Mouse (Mus musculus): ENCODE data around the gene Itga9.

The Itga9 gene

GRCm38 (mm10) chr9:118768596-118768995 lies 162.1 kb downstream of the Itga9 start:
- DNase-seq (ENCODE audit: low read depth), result no peak

- no peak for DNase-seq (ENCODE audit: low read depth)
Observed at GRCm38 (mm10) chr9:118770366-118770765, 163.9 kb downstream of the Itga9 start.

GRCm38 (mm10) chr9:118774676-118775075 lies 168.2 kb downstream of the Itga9 start:
- no peak for DNase-seq (ENCODE audit: low read depth)

DNA sequence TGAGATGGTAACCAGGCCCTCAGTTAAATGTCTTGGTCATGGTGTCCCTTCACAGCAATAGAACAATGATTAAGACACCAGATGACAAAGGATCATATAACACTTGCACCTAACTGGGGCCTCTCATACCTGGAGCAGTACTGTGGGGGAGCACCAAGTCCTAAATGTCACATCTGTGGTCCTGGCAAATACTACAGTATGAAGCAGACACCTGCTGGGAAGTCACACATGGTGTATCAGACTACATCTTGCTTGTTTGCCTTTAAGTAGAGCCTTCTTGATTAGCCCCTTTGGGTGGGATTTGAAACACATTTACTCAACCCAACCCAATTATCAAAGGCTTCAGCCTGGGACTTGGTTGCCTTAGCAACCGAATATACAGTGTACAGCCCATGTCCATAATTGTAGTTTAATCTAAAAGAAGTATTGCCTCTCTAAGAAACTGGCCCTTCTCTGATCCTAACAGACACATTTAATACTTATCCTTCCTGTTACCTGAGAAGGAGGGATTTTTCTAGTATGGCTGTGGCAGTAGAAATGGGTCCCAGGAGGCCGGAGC lies 170.5 kb downstream of the Itga9 start:
- no peak for DNase-seq (ENCODE audit: low read depth)

- DNase-seq (ENCODE audit: low read depth), result no peak
Observed at GRCm38 (mm10) chr9:118778596-118778995, 172.1 kb downstream of the Itga9 start.

GRCm38 (mm10) chr9:118784621-118785020 lies 178.1 kb downstream of the Itga9 start:
- no peak for DNase-seq (ENCODE audit: low read depth)

DNA sequence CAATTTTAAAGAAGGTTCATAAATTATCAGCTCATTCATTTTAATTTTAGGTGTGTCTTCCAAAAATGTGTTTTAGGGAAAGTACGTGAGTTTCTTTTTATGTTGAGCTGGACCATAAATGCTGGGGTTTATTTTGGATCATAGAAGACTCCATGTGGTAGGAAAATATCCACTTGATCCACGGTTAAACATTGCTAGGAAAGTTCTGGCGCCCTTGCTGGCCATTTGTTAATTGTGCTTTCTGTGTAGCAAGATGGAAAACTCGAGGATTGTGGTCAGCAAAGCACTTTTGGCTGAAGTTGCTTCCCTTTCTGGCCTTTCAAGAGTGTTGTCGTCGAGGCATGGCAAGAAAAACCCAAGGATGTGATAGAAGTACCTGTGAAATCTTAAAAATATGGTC lies 179.3 kb downstream of the Itga9 start:
- DNase-seq (ENCODE audit: low read depth), result no peak

- no peak for DNase-seq (ENCODE audit: low read depth)
Observed at GRCm38 (mm10) chr9:118788869-118789281, 182.4 kb downstream of the Itga9 start.

GRCm38 (mm10) chr9:118791231-118791630 lies 184.7 kb downstream of the Itga9 start:
- no peak for DNase-seq (ENCODE audit: low read depth)

DNA sequence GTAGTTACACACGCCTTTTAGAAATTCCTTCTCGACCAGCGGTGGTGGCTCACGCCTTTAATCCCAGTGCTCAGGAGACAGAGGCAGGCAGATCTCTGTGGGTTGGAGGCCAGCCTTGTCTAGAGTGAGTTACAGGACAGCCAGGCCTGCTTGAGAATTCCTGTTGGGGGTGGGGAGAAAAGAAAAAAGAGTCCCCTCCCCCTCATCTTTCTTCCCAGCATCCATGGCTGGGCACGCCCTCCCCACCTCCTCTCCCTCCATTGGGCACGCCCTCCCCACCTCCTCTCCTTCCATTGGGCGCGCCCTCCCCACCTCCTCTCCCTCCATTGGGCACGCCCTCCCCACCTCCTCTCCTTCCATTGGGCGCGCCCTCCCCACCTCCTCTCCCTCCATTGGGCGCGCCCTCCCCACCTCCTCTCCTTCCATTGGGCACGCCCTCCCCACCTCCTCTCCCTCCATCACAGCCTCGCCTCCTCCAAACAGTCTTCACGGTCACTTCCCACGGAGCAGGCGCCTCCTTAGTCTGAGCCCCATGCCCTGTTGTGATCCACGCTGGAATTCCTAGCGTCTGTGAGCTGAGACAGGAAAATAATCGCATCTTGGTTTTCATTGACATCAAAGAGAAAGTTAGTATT lies 186.8 kb downstream of the Itga9 start:
- no peak for DNase-seq (ENCODE audit: low read depth)

DNA sequence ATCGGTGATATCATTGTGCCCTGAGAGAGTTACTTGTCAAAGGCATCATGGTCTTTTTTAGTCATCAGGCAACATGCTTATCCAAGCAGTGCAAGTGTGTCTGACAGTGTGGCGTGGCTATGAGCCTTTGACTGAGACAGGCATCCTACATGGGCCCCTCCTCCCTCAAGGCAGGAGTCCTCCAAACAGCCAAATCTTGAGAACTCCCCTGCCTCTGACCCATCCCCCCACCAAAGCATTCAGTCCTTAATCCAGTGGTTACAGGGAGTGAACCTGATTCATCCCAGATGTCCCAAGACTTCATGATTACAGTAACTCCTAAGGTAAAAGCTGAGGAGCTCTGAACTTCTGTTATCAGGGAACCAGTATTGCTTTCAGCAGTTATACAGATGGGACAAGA lies 188.2 kb downstream of the Itga9 start:
- no peak for DNase-seq (ENCODE audit: low read depth)

DNA sequence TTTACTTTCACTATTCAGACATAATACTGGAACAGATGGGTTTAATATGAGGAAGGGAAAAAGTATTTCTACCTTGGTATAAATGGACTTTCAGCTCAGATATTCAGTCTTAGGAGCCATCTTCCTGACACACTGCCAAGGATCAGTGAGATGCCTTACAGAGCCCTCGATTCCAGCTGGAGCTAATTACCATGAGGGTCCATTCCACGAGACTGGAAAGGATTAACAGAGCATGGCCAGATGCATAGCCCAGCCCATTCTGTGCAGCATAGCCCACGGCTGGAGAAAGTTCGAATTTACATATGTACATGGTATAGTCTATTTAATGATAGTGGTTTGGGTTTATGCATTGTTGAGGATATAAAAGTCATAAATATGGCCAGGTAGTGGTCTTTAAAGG lies 188.8 kb downstream of the Itga9 start:
- DNase-seq (ENCODE audit: low read depth), result no peak

DNA sequence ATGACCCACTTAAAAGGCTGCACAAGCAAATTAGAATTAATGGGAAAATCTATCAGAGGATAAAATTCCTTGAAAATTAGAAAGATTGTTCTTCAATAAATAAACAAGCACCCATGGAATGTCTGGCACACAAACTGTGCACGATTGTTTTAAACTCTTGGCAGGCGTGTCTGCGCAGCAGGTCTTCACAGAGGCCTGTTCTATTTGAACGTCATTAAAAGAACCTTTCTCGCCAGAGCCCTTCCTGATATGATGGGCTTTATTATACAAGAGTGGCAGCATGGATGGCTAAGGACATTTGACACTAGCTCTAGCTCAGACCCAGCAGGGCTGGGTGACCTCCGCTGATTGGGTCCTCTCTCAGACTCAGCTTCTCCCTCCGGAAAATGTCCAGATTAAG lies 192.6 kb downstream of the Itga9 start:
- DNase-seq (ENCODE audit: low read depth), result no peak

DNA sequence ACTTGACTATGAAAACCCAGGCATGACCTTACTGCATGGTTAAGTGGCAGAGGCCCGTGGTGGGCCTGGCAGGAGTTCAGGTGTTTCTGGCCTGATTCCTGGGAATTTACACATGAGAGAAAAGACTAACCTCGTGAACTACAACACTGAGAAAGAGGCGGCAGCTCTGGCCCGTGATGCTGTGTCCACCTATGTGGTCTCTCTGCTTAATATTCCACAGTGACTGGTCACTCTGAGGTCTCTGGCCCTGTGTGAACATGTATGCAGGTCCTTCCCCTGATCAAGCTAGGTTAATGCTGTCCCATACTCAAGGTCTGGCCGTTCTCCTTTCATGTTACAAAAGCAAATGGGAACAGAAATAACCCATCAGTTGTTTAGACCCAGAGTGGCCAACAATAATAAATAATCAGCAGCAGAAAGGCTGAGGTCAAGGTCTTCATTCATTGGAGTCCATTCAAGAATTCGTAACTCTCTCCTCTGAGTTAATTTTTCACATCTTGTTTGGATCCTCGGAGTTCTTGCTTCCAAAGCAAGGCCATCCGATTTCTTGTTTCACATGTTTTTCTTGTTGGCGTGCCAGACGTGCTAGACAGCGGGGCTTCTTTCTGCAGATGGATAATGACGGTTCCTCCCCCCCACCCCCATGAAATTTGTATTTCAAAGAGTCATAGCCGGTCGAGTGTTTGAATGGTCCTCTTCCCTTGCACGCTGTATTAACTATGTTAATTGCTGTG lies 194.9 kb downstream of the Itga9 start:
- DNase-seq (ENCODE audit: low read depth), result no peak

- DNase-seq (ENCODE audit: low read depth), result no peak
Observed at GRCm38 (mm10) chr9:118801910-118802287, 195.4 kb downstream of the Itga9 start.

DNA sequence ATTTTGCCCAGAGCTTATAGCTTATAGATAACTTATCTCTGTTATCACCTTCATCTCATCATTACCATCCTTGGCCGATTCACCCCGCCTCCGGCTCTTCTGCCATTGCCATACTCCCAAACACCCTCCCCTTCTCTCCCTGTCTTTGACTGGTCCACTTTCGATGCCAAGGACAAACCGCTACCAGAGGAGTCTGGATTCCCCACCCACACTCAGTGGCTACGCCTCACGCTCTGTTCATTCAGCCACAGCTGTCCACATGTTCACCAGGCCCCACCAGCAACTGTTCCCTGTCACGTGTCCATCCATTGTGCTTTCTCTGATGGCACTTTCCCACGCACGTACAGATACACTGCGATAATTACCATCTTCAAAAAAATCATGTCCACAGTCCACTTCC lies 195.9 kb downstream of the Itga9 start:
- DNase-seq (ENCODE audit: low read depth), result no peak

- DNase-seq (ENCODE audit: low read depth), result no peak
Observed at GRCm38 (mm10) chr9:118805740-118806139, 199.2 kb downstream of the Itga9 start.

DNA sequence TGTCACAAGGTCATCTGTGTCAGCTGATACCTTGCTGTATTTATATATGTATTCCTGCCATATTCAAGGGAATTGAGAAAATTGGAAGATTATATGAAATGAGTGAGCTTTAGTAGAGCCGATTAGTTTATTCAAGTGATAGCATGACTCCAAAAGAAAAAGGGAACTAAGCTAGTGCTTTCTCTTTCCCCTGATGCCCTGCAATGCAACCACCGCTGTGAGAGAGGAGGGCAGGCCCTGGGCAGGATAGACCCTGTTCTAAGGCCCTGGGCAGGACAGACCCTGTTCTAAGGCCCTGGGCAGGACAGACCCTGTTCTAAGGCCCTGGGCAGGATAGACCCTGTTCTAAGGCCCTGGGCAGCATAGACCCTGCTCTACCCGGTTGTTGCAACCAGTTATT lies 201.2 kb downstream of the Itga9 start:
- no peak for DNase-seq (ENCODE audit: low read depth)

DNA sequence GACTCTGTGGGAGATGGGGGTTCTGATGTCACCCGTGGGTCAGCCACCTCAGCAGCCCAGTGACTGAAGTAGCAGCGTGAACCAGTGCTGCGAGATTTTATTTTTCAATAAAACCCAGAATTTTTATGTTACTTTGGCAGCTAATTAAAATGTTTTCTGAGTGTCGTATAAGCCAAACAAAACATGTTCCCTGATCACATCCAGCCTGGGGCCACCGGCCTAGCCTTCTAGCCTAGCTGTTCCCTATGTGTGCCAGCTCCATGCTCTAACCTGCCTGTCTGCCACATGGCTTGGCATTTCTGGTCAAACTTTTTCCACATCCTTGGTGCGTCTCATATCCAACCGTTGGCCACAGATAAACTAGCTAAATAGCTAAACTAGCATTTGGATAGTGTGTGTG lies 205.7 kb downstream of the Itga9 start:
- no peak for DNase-seq (ENCODE audit: low read depth)

DNA sequence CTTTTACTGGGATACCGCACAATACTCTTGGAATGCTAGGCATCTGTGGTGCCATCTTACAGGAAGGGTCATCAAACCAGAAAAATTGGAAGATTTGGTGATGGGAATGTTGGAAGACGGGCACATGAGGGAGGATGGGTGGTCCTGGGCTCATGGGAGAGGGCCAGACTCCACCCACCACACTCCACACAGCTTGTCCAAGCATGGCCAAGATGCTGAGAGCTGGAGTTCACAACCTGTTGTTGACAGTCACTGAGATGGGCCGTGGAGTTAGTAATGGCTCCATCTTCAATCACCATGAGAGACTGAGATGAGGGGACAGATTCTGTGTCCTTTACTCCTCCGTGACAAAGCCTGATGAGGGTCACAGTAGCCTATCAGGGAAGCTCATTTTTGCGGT lies 207.0 kb downstream of the Itga9 start:
- DNase-seq (ENCODE audit: low read depth), result no peak

DNA sequence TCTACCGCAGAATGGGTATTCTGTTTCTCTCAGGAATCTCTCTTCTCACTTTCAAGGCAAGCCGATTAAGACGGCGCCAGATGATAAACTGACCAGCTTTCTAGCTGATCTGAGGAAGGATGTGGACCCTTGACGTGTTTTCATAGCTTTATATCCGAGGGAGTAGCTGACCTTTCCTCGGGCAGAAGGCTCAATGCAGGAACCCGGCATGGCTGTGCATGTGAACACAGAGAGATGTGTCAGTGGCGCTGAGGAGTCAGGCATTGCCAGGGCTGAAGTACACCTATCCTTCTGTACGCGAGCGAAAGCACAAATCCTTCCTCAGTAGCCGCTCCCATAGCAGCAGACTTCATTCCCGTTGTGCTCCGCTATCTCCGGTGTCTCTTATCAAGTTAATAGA lies 207.6 kb downstream of the Itga9 start:
- DNase-seq (ENCODE audit: low read depth), result no peak

- no peak for DNase-seq (ENCODE audit: low read depth)
Observed at GRCm38 (mm10) chr9:118814461-118814860, 208.0 kb downstream of the Itga9 start.

- DNase-seq (ENCODE audit: low read depth), result no peak
Observed at GRCm38 (mm10) chr9:118815543-118815942, 209.1 kb downstream of the Itga9 start.

DNA sequence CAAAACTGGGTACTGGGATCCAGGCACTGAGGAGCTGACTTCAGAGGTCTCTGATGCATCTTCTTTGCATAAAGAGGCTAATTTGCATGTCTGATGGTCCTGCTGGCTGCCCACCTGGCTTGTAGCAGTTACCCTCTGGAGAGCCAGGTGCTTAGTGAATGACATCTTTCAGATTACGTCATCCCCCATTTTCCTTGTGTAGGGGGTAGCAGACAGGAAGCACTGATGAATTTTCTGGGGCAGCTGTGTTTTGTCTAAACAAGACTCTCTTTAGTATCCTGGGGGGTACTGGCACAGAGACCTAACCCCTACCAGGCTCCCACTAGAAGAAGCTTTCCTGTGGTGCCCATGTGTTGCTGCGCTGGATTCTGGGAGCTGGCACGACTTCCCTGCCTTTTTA lies 212.0 kb downstream of the Itga9 start:
- no peak for DNase-seq (ENCODE audit: low read depth)
